Mouse (Mus musculus) embryonic fibroblast, embryonic 13.5 days (primary cell): ENCODE measurements at regions not wholly inside any gene's neighbourhood (a gene's known extent, or its start where the extent isn't known, plus 50 kb on each side); places are given as distances from the start of the nearest gene placed in this dataset.

Source experiments
- H3K27ac ChIP-seq: 2 replicates; pipeline ENCODE4 v1.5.1; 2012; ENCODE audit warnings: low read length, control low read depth, inconsistent platforms; ENCODE audit not compliant: insufficient read depth
- H3K4me1 ChIP-seq: 2 replicates; pipeline ENCODE4 v1.6.1; 2011; ENCODE audit warnings: low read length; ENCODE audit not compliant: control insufficient read depth, insufficient read depth
- H3K4me3 ChIP-seq: 2 replicates; pipeline ENCODE4 v1.5.1; 2011; ENCODE audit warnings: mild to moderate bottlenecking, control low read depth, low read length; ENCODE audit not compliant: insufficient read depth
- CTCF ChIP-seq: IDR thresholded peaks from 2 replicates; pipeline ENCODE4 v1.5.1; 2011; ENCODE audit warnings: mild to moderate bottlenecking, control low read depth, low read length, moderate library complexity, borderline replicate concordance; ENCODE audit not compliant: insufficient read depth
- POLR2A ChIP-seq: IDR thresholded peaks from 2 replicates; pipeline ENCODE4 v1.6.1; 2011; ENCODE audit warnings: low read depth, mild to moderate bottlenecking, control low read depth, low read length, moderate library complexity

GRCm38 (mm10) chr8:74153914-74154540, 718.9 kb upstream of the Isx start:
- no peaks in the 10 kb centered on the region for H3K4me1 ChIP-seq
- no peak for TF ChIP-seq POLR2A
- no peak for TF ChIP-seq CTCF
- H3K4me3 ChIP-seq, result no peak overlapping the region
- H3K27ac ChIP-seq, result no peak overlapping the region

GRCm38 (mm10) chr8:74169561-74169960, 703.4 kb upstream of the Isx start:
- Histone ChIP-seq H3K4me3 (no peak overlapping the region), H3K27ac (no peak overlapping the region), H3K4me1 (no peaks in the 10 kb centered on the region)
- TF ChIP-seq POLR2A (no peak), CTCF (no peak)

- Histone ChIP-seq H3K4me1 (no peaks in the 10 kb centered on the region), H3K4me3 (no peak overlapping the region), H3K27ac (no peak overlapping the region)
- TF ChIP-seq CTCF (no peak), POLR2A (no peak)
These were observed 702.3 kb upstream of the Isx start for GRCm38 (mm10) chr8:74170702-74171101.

GRCm38 (mm10) chr8:74171113-74171512, 701.9 kb upstream of the Isx start:
- Histone ChIP-seq H3K4me1 (no peaks in the 10 kb centered on the region), H3K4me3 (no peak overlapping the region), H3K27ac (no peak overlapping the region)
- no peak for TF ChIP-seq CTCF
- no peak for TF ChIP-seq POLR2A

GRCm38 (mm10) chr8:74204601-74205000, 668.4 kb upstream of the Isx start:
- H3K27ac ChIP-seq, result no peak overlapping the region
- no peak overlapping the region for H3K4me3 ChIP-seq
- peaks cover 6% of the 10 kb centered on the region for H3K4me1 ChIP-seq
- TF ChIP-seq POLR2A (no peak), CTCF (no peak)

GRCm38 (mm10) chr8:74208292-74208691, 664.7 kb upstream of the Isx start:
- Histone ChIP-seq H3K27ac (peak overlapping the region; percentile 71), H3K4me1 (peaks cover 6% of the 10 kb centered on the region), H3K4me3 (no peak overlapping the region)
- no peak for TF ChIP-seq CTCF
- no peak for TF ChIP-seq POLR2A

GRCm38 (mm10) chr8:74216776-74217175, 656.2 kb upstream of the Isx start:
- TF ChIP-seq CTCF, result no peak
- TF ChIP-seq POLR2A, result no peak
- no peak overlapping the region for H3K4me3 ChIP-seq
- H3K4me1 ChIP-seq, result no peaks in the 10 kb centered on the region
- no peak overlapping the region for H3K27ac ChIP-seq
